ENCODE assay signal across 16 mouse cellular contexts in the genomic region with DNA sequence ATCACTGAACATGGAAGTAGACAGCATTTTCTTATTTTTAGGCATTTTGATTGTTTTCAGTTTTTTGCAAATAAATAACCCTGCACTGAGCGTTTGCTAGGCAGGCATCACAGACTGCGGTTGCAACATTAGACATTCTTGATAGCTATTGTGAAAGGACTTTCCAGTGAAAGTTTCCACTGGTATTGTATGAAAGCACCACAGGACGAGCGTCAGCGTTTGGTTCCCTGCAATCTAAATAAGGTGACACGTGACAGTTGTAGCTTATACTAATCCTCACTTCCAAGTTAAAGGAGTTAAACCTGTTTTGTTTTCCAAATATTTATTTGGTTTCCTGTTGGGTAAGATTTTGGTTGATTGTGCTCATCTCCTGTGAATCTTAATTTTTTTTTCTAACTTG. TPM values are rescaled to one million over a fixed set of nuclear protein-coding genes. Genes with fewer than 3 reads are reported as not detected.
"Had no signal": no experiment of that assay in that cellular context is flagged by ENCODE, and none has a peak within 500 bp of the region (broad histone marks: within the 10 kb centered on the region; RNA-seq: fewer than 3 reads in every experiment).

No protein-coding gene starts in this region.

- H3K4me2 ChIP-seq: limb, embryonic 15.5 days; liver, embryonic 12.5 days; lung, embryonic 14.5 days; neural tube, embryonic 15.5 days had no signal

- DNase-seq: kidney, adult 11 months; kidney, adult 9 months; kidney, postnatal 14 days; lung, embryonic 14.5 days; midbrain, embryonic 14.5 days; right cerebral cortex, postnatal 4 days; spleen, adult 18-20 months; thymus, adult 18-20 months; thymus, postnatal 14 days had no signal

- H3K9ac ChIP-seq: limb, embryonic 15.5 days; liver, embryonic 12.5 days; lung, embryonic 14.5 days; neural tube, embryonic 15.5 days had no signal

- H3K27ac ChIP-seq: limb, embryonic 15.5 days; liver, embryonic 12.5 days; midbrain, embryonic 10.5 days; neural tube, embryonic 15.5 days had no signal

- ATAC-seq: liver, embryonic 12.5 days had no signal

- H3K36me3 ChIP-seq: limb, embryonic 15.5 days; liver, embryonic 12.5 days; midbrain, embryonic 10.5 days; neural tube, embryonic 15.5 days had no signal

- H3K9me3 ChIP-seq: limb, embryonic 15.5 days; liver, embryonic 12.5 days; midbrain, embryonic 10.5 days; neural tube, embryonic 15.5 days had no signal

- H3K4me3 ChIP-seq: left cerebral cortex, adult 2 months; limb, embryonic 15.5 days; liver, embryonic 12.5 days; midbrain, embryonic 10.5 days; myocyte; neural tube, embryonic 15.5 days had no signal

- H3K27me3 ChIP-seq: limb, embryonic 15.5 days; liver, embryonic 12.5 days; neural tube, embryonic 15.5 days had no signal

RNA-seq across cellular contexts. Expression of a gene that starts 34.4 kb away (rescaled TPM):
- polyA plus RNA-seq: limb, embryonic 11.5 days; myocyte had no signal
